Mouse (Mus musculus): ENCODE measurements at regions not wholly inside any gene's neighbourhood (a gene's known extent, or its start where the extent isn't known, plus 50 kb on each side); places are given as distances from the start of the nearest gene placed in this dataset.

DNA sequence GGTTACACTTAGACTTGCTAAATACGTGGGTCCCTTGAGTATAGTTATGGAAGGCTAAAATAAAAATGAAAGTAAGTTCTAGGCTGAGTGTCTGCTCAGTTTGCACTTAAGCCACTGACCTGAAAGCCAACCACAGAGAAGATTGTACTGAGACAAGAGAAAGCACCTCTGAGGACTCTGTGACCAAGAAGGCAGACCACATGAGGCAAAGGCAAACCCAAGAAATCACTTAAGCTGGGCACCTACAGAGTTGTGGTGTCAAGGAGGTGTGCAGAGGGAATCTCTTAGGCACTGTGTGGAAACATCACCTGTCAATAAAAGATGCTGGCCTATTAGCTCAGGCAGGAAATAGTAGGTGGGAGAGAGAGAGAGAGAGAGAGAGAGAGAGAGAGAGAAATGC lies 129.6 kb upstream of the Rap1b start:
- TF ChIP-seq POLR2A (IDR thresholded peaks at IDR 0.05; ENCODE audit: extremely low read depth, insufficient read depth, low read length) (no peak), CTCF (IDR thresholded peaks at IDR 0.05; ENCODE audit: extremely low read depth, insufficient read depth, low read length) (no peak)
